Mouse (Mus musculus): ENCODE measurements around the gene 9130409I23Rik.

DNA sequence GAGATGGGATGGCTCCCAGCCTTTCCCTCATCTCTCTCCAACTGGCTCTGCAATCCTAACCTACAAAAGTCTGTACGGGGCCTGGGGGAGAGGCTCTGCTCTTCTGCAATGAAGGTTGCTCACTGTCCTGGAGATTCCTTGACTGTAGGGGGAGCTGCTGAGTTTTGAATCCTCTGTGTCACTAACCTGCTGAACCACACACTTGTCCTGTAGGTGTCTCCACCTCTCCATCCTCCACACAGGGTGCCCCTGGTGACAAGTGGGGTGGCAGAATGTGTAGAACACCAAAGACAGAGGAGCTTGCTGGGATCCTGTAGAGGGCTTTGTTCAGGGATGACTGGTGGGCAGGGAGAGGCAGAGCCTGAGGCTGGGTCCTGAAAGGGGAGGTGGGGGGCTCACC is 28.8 kb upstream of the 9130409I23Rik start:
- TF ChIP-seq CTCF (IDR thresholded peaks at IDR 0.05) (peak; percentile 84), EP300 (IDR thresholded peaks at IDR 0.05; ENCODE audit: insufficient read depth, low read depth, low read length) (no peak)
